Mouse (Mus musculus) liver, postnatal 0 days (tissue): ENCODE results near the gene Zfp810. TPM values are rescaled to one million over a fixed set of nuclear protein-coding genes. Genes with fewer than 3 reads are reported as not detected.

Experiments used
- ATAC-seq: fragments of 200-750 bp; cut with Nextera tagmentation; 2 replicates; pipeline ENCODE4 v1.8.0; 2017; ENCODE audit warnings: mild to moderate bottlenecking, moderate library complexity
- DNase-seq: peaks from one replicate; pipeline ENCODE4 v3.0.0-alpha.2; 2016
- H3K27ac ChIP-seq: fragments of 300-500 bp; sonication (generic); 2 replicates; pipeline ENCODE4 v1.5.1; 2014; ENCODE audit warnings: antibody characterized with exemption, moderate library complexity, mild to moderate bottlenecking, low read depth
- H3K27me3 ChIP-seq: fragments of 300-500 bp; sonication (generic); 2 replicates; pipeline ENCODE4 v1.6.1; 2014; ENCODE audit warnings: low read length, control low read depth, mixed read lengths; ENCODE audit not compliant: insufficient read depth
- H3K36me3 ChIP-seq: fragments of 300-500 bp; sonication (generic); replicated peaks from 2 replicates; pipeline ENCODE4 v1.6.1; 2014; ENCODE audit warnings: mild to moderate bottlenecking, control low read depth, low read length, moderate library complexity, mixed read lengths; ENCODE audit not compliant: insufficient read depth
- H3K4me1 ChIP-seq: fragments of 300-500 bp; sonication (generic); 2 replicates; pipeline ENCODE4 v1.6.1; 2014; ENCODE audit warnings: antibody characterized with exemption, mild to moderate bottlenecking, control low read depth; ENCODE audit not compliant: insufficient read depth
- H3K4me2 ChIP-seq: fragments of 300-500 bp; sonication (generic); 2 replicates; pipeline ENCODE4 v1.6.1; 2014; ENCODE audit warnings: low read depth, mild to moderate bottlenecking, low read length, moderate library complexity, mixed read lengths
- H3K4me3 ChIP-seq: fragments of 300-500 bp; sonication (generic); 2 replicates; pipeline ENCODE4 v1.5.1; 2014; ENCODE audit warnings: low read depth, low read length
- H3K9ac ChIP-seq: fragments of 300-500 bp; sonication (generic); replicated peaks from 2 replicates; pipeline ENCODE4 v1.6.1; 2014; ENCODE audit warnings: mild to moderate bottlenecking, moderate library complexity
- H3K9me3 ChIP-seq: fragments of 300-500 bp; sonication (generic); 2 replicates; pipeline ENCODE4 v1.6.1; 2016; ENCODE audit warnings: mild to moderate bottlenecking, control low read depth, low read length, mixed read lengths
- CTCF ChIP-seq: sonication (generic); IDR thresholded peaks from 2 replicates; pipeline ENCODE4 v1.5.1; 2016; ENCODE audit warnings: antibody characterized with exemption, low read depth
- EP300 ChIP-seq: IDR thresholded peaks from 2 replicates; pipeline ENCODE4 v1.6.1; 2016; ENCODE audit warnings: antibody characterized with exemption, low read depth, mild to moderate bottlenecking
- whole genome bisulfite sequencing: fragments of 180-500 bp; shearing (Covaris S2); extraction: QIAGEN DNeasy Blood & Tissue Kit; methylation state at CpG from one replicate; pipeline ENCODE4 v1.1.7; 2014; ENCODE audit not compliant: insufficient replicate concordance; 5-methylcytosine and 5-hydroxymethylcytosine counted together
- polyA plus RNA-seq: library from polyadenylated mRNA; unstranded; fragments of >200 nt; fragmentation: Nextera tagmentation; extraction: Ambion mirVana; gene quantifications from 2 replicates; pipeline ENCODE4 v1.2.1, GENCODE M21; 2015

Zfp810 gene
- polyA plus RNA-seq, 1 experiment from 2014 or later = 4.9 TPM

- no peak overlapping the region for H3K4me2 ChIP-seq
- no peak overlapping the region for H3K27ac ChIP-seq
- H3K4me1 ChIP-seq = no peaks in the 10 kb centered on the region
- H3K9me3 ChIP-seq = peaks cover 5% of the 10 kb centered on the region; the same call in 1 of the 2 replicates
- ATAC-seq (no peak), DNase-seq (no peak)
- no peak overlapping the region for H3K9ac ChIP-seq
- TF ChIP-seq EP300 = no peak
- no peak for TF ChIP-seq CTCF
- no peaks in the 10 kb centered on the region for H3K27me3 ChIP-seq
- no peaks in the 10 kb centered on the region for H3K36me3 ChIP-seq
- 88% methylated on average over 1 of the region's 1 CpGs for WGBS
- no peak overlapping the region for H3K4me3 ChIP-seq
These were observed 38.6 kb downstream of the Zfp810 start for GRCm38 (mm10) chr9:22268886-22269285.

GRCm38 (mm10) chr9:22262611-22263010, 44.8 kb downstream of the Zfp810 start:
- 80% methylated on average over 10 of the region's 10 CpGs for WGBS
- no peak for ATAC-seq
- H3K4me2 ChIP-seq = no peak overlapping the region
- TF ChIP-seq CTCF = no peak
- TF ChIP-seq EP300 = no peak
- no peak for DNase-seq
- no peaks in the 10 kb centered on the region for H3K36me3 ChIP-seq
- H3K27ac ChIP-seq = no peak overlapping the region
- no peak overlapping the region for H3K9ac ChIP-seq
- no peak overlapping the region for H3K4me3 ChIP-seq
- H3K9me3 ChIP-seq = no peaks in the 10 kb centered on the region; the same call in 1 of the 2 replicates
- no peaks in the 10 kb centered on the region for H3K27me3 ChIP-seq
- 0 out of 2 replicates have a peak, but pooled peaks cover 2% of the 10 kb centered on the region for H3K4me1 ChIP-seq

- H3K9me3 ChIP-seq = no peaks in the 10 kb centered on the region; the same call in 1 of the 2 replicates
- no peak for TF ChIP-seq EP300
- no peak for TF ChIP-seq CTCF
- H3K4me3 ChIP-seq = no peak overlapping the region
- no peak overlapping the region for H3K27ac ChIP-seq
- H3K4me1 ChIP-seq = 0 out of 2 replicates have a peak, but pooled peaks cover 2% of the 10 kb centered on the region
- WGBS = 71% methylated on average over 1 of the region's 1 CpGs
- ATAC-seq (no peak), DNase-seq (no peak)
- no peak overlapping the region for H3K4me2 ChIP-seq
- H3K27me3 ChIP-seq = no peaks in the 10 kb centered on the region
- no peaks in the 10 kb centered on the region for H3K36me3 ChIP-seq
- no peak overlapping the region for H3K9ac ChIP-seq
These were observed 45.9 kb downstream of the Zfp810 start for GRCm38 (mm10) chr9:22261594-22261993.

- H3K36me3 ChIP-seq = no peaks in the 10 kb centered on the region
- H3K9ac ChIP-seq = no peak overlapping the region
- no peaks in the 10 kb centered on the region for H3K27me3 ChIP-seq
- H3K27ac ChIP-seq = no peak overlapping the region
- TF ChIP-seq CTCF = no peak
- no peak for TF ChIP-seq EP300
- WGBS = 33% methylated on average over 3 of the region's 3 CpGs
- DNase-seq (no peak), ATAC-seq (no peak)
- peak overlapping the region; percentile 71 for H3K4me3 ChIP-seq
- 0 out of 2 replicates have a peak, but pooled peaks cover 2% of the 10 kb centered on the region for H3K4me1 ChIP-seq
- peak overlapping the region; percentile 92 for H3K4me2 ChIP-seq
- no peaks in the 10 kb centered on the region for H3K9me3 ChIP-seq
These were observed 47.4 kb downstream of the Zfp810 start for GRCm38 (mm10) chr9:22260092-22260422.

GRCm38 (mm10) chr9:22259184-22260091, 48.0 kb downstream of the Zfp810 start, which contains the start of gene Zfp599:
Gene Zfp599, minus strand, starts transcription at chr9:22259895.
- peak within 1 kb of the TSS; percentile 5; the same call in 1 of the 2 replicates for H3K27ac ChIP-seq
- H3K27me3 ChIP-seq = no peaks in the 10 kb centered on the region
- H3K4me3 ChIP-seq = peak within 1 kb of the TSS; percentile 71
- peak; percentile 78 for DNase-seq
- H3K36me3 ChIP-seq = no peaks in the 10 kb centered on the region
- H3K4me1 ChIP-seq = 0 out of 2 replicates have a peak, but pooled peaks cover 2% of the 10 kb centered on the region
- H3K9me3 ChIP-seq = no peaks in the 10 kb centered on the region
- peak within 1 kb of the TSS; percentile 79 for H3K9ac ChIP-seq
- TF ChIP-seq CTCF = no peak
- no peak for TF ChIP-seq EP300
- WGBS = under 1% methylated on average over 35 of the region's 35 CpGs
- peak within 1 kb of the TSS; percentile 92 for H3K4me2 ChIP-seq
- ATAC-seq = peak; percentile 98

- no peaks in the 10 kb centered on the region for H3K27me3 ChIP-seq
- peak overlapping the region; percentile 92 for H3K4me2 ChIP-seq
- H3K4me1 ChIP-seq = 0 out of 2 replicates have a peak, but pooled peaks cover 2% of the 10 kb centered on the region
- ATAC-seq = no peak
- 77% methylated on average over 8 of the region's 8 CpGs for WGBS
- peak overlapping the region; percentile 79 for H3K9ac ChIP-seq
- no peak overlapping the region for H3K27ac ChIP-seq
- H3K9me3 ChIP-seq = peaks cover 2% of the 10 kb centered on the region; the same call in 1 of the 2 replicates
- no peak for TF ChIP-seq EP300
- no peak for TF ChIP-seq CTCF
- DNase-seq = no peak
- H3K4me3 ChIP-seq = peak overlapping the region; percentile 71
- H3K36me3 ChIP-seq = peaks cover 5% of the 10 kb centered on the region
These were observed 48.7 kb downstream of the Zfp810 start for GRCm38 (mm10) chr9:22258784-22259183.
